Mouse (Mus musculus) embryonic facial prominence, embryonic 10.5 days (tissue): ENCODE results near the gene A630023A22Rik. TPM values are rescaled to one million over a fixed set of nuclear protein-coding genes. Genes with fewer than 3 reads are reported as not detected.
A peak's percentile ranks its signal among the peaks of the same experiment; 100 is the strongest.

Experiments used
- DNase-seq: peaks from one replicate; pipeline ENCODE4 v3.0.0-alpha.2; 2017; ENCODE audit warnings: low spot score
- H3K27ac ChIP-seq: fragments of 300-500 bp; sonication (generic); replicated peaks from 2 replicates; pipeline ENCODE4 v1.5.1; 2016; ENCODE audit warnings: mild to moderate bottlenecking
- H3K27me3 ChIP-seq: fragments of 300-500 bp; sonication (generic); replicated peaks from 2 replicates; pipeline ENCODE4 v1.6.1; 2016; ENCODE audit warnings: low read depth, mild to moderate bottlenecking; ENCODE audit not compliant: poor library complexity, severe bottlenecking
- H3K36me3 ChIP-seq: fragments of 300-500 bp; sonication (generic); replicated peaks from 2 replicates; pipeline ENCODE4 v1.6.1; 2016; ENCODE audit warnings: mild to moderate bottlenecking, moderate library complexity
- H3K4me1 ChIP-seq: fragments of 300-500 bp; sonication (generic); 2 replicates; pipeline ENCODE4 v1.6.1; 2016
- H3K4me3 ChIP-seq: fragments of 300-500 bp; sonication (generic); 2 replicates; pipeline ENCODE4 v1.5.1; 2016; ENCODE audit warnings: mild to moderate bottlenecking, moderate library complexity
- H3K9me3 ChIP-seq: fragments of 300-500 bp; sonication (generic); 2 replicates; pipeline ENCODE4 v1.6.1; 2016; ENCODE audit warnings: mild to moderate bottlenecking
- WGBS: fragments of 180-500 bp; shearing (Covaris S2); methylation state at CpG from one replicate; pipeline ENCODE4 v1.1.7; 2016; 5-methylcytosine and 5-hydroxymethylcytosine counted together
- polyA plus RNA-seq: library from polyadenylated mRNA; unstranded; fragments of >200 nt; fragmentation: Nextera tagmentation; extraction: Ambion mirVana; gene quantifications from 2 replicates; pipeline ENCODE4 v1.2.1, GENCODE M21; 2016

Gene A630023A22Rik
- polyA plus RNA-seq, 1 experiment from 2014 or later = not detected

GRCm38 (mm10) chr14:34078293-34078692, 24.3 kb downstream of the A630023A22Rik start:
- no peaks in the 10 kb centered on the region for H3K4me1 ChIP-seq
- 0 out of 2 replicates have a peak, but pooled peaks cover 5% of the 10 kb centered on the region for H3K27me3 ChIP-seq
- no peak overlapping the region for H3K4me3 ChIP-seq
- H3K9me3 ChIP-seq = no peaks in the 10 kb centered on the region
- 79% methylated on average over 4 of the region's 4 CpGs for WGBS
- no peak for DNase-seq
- no peak overlapping the region for H3K27ac ChIP-seq
- H3K36me3 ChIP-seq = no peaks in the 10 kb centered on the region

- Histone ChIP-seq H3K4me1 (no peaks in the 10 kb centered on the region), H3K36me3 (no peaks in the 10 kb centered on the region), H3K27me3 (0 out of 2 replicates have a peak, but pooled peaks cover 5% of the 10 kb centered on the region), H3K9me3 (no peaks in the 10 kb centered on the region), H3K4me3 (no peak overlapping the region), H3K27ac (no peak overlapping the region)
- DNase-seq = no peak
- WGBS = 63% methylated on average over 5 of the region's 5 CpGs
Observed at GRCm38 (mm10) chr14:34077222-34077621, 25.3 kb downstream of the A630023A22Rik start.

- Histone ChIP-seq H3K27ac (no peak overlapping the region), H3K4me3 (no peak overlapping the region), H3K4me1 (no peaks in the 10 kb centered on the region; the same call in 1 of the 2 replicates), H3K27me3 (0 out of 2 replicates have a peak, but pooled peaks cover 5% of the 10 kb centered on the region), H3K9me3 (no peaks in the 10 kb centered on the region), H3K36me3 (no peaks in the 10 kb centered on the region)
- DNase-seq = no peak
- 39% methylated on average over 4 of the region's 4 CpGs for WGBS
Observed at GRCm38 (mm10) chr14:34075346-34075745, 27.2 kb downstream of the A630023A22Rik start.

GRCm38 (mm10) chr14:34071665-34072064, 30.9 kb downstream of the A630023A22Rik start:
- H3K27ac ChIP-seq = no peak overlapping the region
- DNase-seq = peak; percentile 35
- H3K27me3 ChIP-seq = no peaks in the 10 kb centered on the region
- H3K4me3 ChIP-seq = no peak overlapping the region
- 61% methylated on average over 6 of the region's 6 CpGs for WGBS
- H3K36me3 ChIP-seq = no peaks in the 10 kb centered on the region
- H3K4me1 ChIP-seq = no peaks in the 10 kb centered on the region; the same call in 1 of the 2 replicates
- no peaks in the 10 kb centered on the region for H3K9me3 ChIP-seq

- Histone ChIP-seq H3K4me3 (no peak within 1 kb of the TSS), H3K36me3 (no peaks in the 10 kb centered on the region), H3K4me1 (no peaks in the 10 kb centered on the region), H3K27ac (no peak within 1 kb of the TSS), H3K9me3 (no peaks in the 10 kb centered on the region), H3K27me3 (no peaks in the 10 kb centered on the region)
- DNase-seq = no peak
- WGBS = 91% methylated on average over 6 of the region's 6 CpGs
Observed at GRCm38 (mm10) chr14:34052516-34052915, 50.0 kb downstream of the A630023A22Rik start, which contains the start of gene Antxrl. Gene Antxrl, plus strand, starts transcription at chr14:34052707.

GRCm38 (mm10) chr14:34050101-34050779, 52.3 kb downstream of the A630023A22Rik start:
- Histone ChIP-seq H3K9me3 (no peaks in the 10 kb centered on the region), H3K4me3 (no peak overlapping the region), H3K27ac (no peak overlapping the region), H3K4me1 (no peaks in the 10 kb centered on the region), H3K27me3 (no peaks in the 10 kb centered on the region), H3K36me3 (no peaks in the 10 kb centered on the region)
- WGBS = 83% methylated on average over 5 of the region's 5 CpGs
- no peak for DNase-seq

- no peaks in the 10 kb centered on the region for H3K9me3 ChIP-seq
- 63% methylated on average over 3 of the region's 3 CpGs for WGBS
- no peak overlapping the region for H3K27ac ChIP-seq
- H3K4me1 ChIP-seq = no peaks in the 10 kb centered on the region
- DNase-seq = no peak
- no peaks in the 10 kb centered on the region for H3K36me3 ChIP-seq
- H3K4me3 ChIP-seq = no peak overlapping the region
- H3K27me3 ChIP-seq = no peaks in the 10 kb centered on the region
Observed at GRCm38 (mm10) chr14:34043341-34043740, 59.2 kb downstream of the A630023A22Rik start.

GRCm38 (mm10) chr14:34041241-34041640, 61.3 kb downstream of the A630023A22Rik start:
- Histone ChIP-seq H3K27ac (no peak overlapping the region), H3K4me1 (no peaks in the 10 kb centered on the region), H3K4me3 (no peak overlapping the region), H3K36me3 (no peaks in the 10 kb centered on the region), H3K9me3 (no peaks in the 10 kb centered on the region), H3K27me3 (no peaks in the 10 kb centered on the region)
- no peak for DNase-seq
- WGBS = 84% methylated on average over 4 of the region's 4 CpGs

- no peak overlapping the region for H3K4me3 ChIP-seq
- DNase-seq = no peak
- H3K27ac ChIP-seq = no peak overlapping the region
- no peaks in the 10 kb centered on the region for H3K9me3 ChIP-seq
- no peaks in the 10 kb centered on the region for H3K4me1 ChIP-seq
- H3K27me3 ChIP-seq = no peaks in the 10 kb centered on the region
- H3K36me3 ChIP-seq = no peaks in the 10 kb centered on the region
- WGBS = 89% methylated on average over 8 of the region's 8 CpGs
Observed at GRCm38 (mm10) chr14:34033841-34034610, 68.5 kb downstream of the A630023A22Rik start.

GRCm38 (mm10) chr14:34026710-34027109, 75.8 kb downstream of the A630023A22Rik start:
- H3K4me3 ChIP-seq = no peak overlapping the region
- 77% methylated on average over 2 of the region's 2 CpGs for WGBS
- H3K4me1 ChIP-seq = no peaks in the 10 kb centered on the region
- no peak overlapping the region for H3K27ac ChIP-seq
- H3K9me3 ChIP-seq = peaks cover 7% of the 10 kb centered on the region; the same call in 1 of the 2 replicates
- no peaks in the 10 kb centered on the region for H3K36me3 ChIP-seq
- DNase-seq = no peak
- no peaks in the 10 kb centered on the region for H3K27me3 ChIP-seq

- H3K4me3 ChIP-seq = no peak overlapping the region
- H3K9me3 ChIP-seq = no peaks in the 10 kb centered on the region
- WGBS = 85% methylated on average over 2 of the region's 2 CpGs
- DNase-seq = no peak
- H3K27me3 ChIP-seq = no peaks in the 10 kb centered on the region
- H3K4me1 ChIP-seq = no peaks in the 10 kb centered on the region
- no peaks in the 10 kb centered on the region for H3K36me3 ChIP-seq
- H3K27ac ChIP-seq = no peak overlapping the region
Observed at GRCm38 (mm10) chr14:34016938-34017337, 85.6 kb downstream of the A630023A22Rik start.

- Histone ChIP-seq H3K4me1 (no peaks in the 10 kb centered on the region), H3K4me3 (no peak within 1 kb of the TSS), H3K27me3 (no peaks in the 10 kb centered on the region), H3K9me3 (no peaks in the 10 kb centered on the region), H3K27ac (no peak within 1 kb of the TSS), H3K36me3 (no peaks in the 10 kb centered on the region)
- no peak for DNase-seq
- 94% methylated on average over 4 of the region's 4 CpGs for WGBS
Observed at GRCm38 (mm10) chr14:34016381-34016780, 86.2 kb downstream of the A630023A22Rik start, which contains the start of gene Gm5460. Gene Gm5460, plus strand, starts transcription at chr14:34016758.

- H3K9me3 ChIP-seq = no peaks in the 10 kb centered on the region
- 85% methylated on average over 3 of the region's 3 CpGs for WGBS
- H3K36me3 ChIP-seq = no peaks in the 10 kb centered on the region
- H3K4me1 ChIP-seq = no peaks in the 10 kb centered on the region
- H3K27me3 ChIP-seq = no peaks in the 10 kb centered on the region
- H3K4me3 ChIP-seq = no peak within 1 kb of the TSS
- DNase-seq = no peak
- no peak within 1 kb of the TSS for H3K27ac ChIP-seq
Observed at GRCm38 (mm10) chr14:34015063-34015462, 87.5 kb downstream of the A630023A22Rik start, which contains the start of gene Gm30083. Gene Gm30083, minus strand, starts transcription at chr14:34015182.
